Mouse (Mus musculus) midbrain, embryonic 16.5 days (tissue): ENCODE results near the gene Tmc8. TPM values are rescaled to one million over a fixed set of nuclear protein-coding genes. Genes with fewer than 3 reads are reported as not detected.

ENCODE experiments used
- ATAC-seq: fragments of 200-750 bp; cut with Nextera tagmentation; 2 replicates; pipeline ENCODE4 v1.8.0; 2017; ENCODE audit warnings: moderate TSS enrichment
- H3K27ac ChIP-seq: fragments of 300-500 bp; sonication (generic); 2 replicates; pipeline ENCODE4 v1.5.1; 2014; ENCODE audit warnings: mild to moderate bottlenecking, low read length, mixed read lengths
- H3K27me3 ChIP-seq: fragments of 300-500 bp; sonication (generic); 2 replicates; pipeline ENCODE4 v1.6.1; 2014; ENCODE audit warnings: low read depth, low read length, mixed read lengths; ENCODE audit not compliant: control insufficient read depth, insufficient read depth
- H3K36me3 ChIP-seq: fragments of 300-500 bp; sonication (generic); 2 replicates; pipeline ENCODE4 v1.6.1; 2014; ENCODE audit warnings: mild to moderate bottlenecking, low read length, moderate library complexity, mixed read lengths; ENCODE audit not compliant: control insufficient read depth, insufficient read depth
- H3K4me1 ChIP-seq: fragments of 300-500 bp; sonication (generic); 2 replicates; pipeline ENCODE4 v1.6.1; 2014; ENCODE audit warnings: mild to moderate bottlenecking, low read length, mixed read lengths; ENCODE audit not compliant: control insufficient read depth, insufficient read depth
- H3K4me2 ChIP-seq: fragments of 300-500 bp; sonication (generic); 2 replicates; pipeline ENCODE4 v1.6.1; 2014; ENCODE audit warnings: mild to moderate bottlenecking, low read length, mixed read lengths
- H3K4me3 ChIP-seq: fragments of 300-500 bp; sonication (generic); 2 replicates; pipeline ENCODE4 v1.5.1; 2014; ENCODE audit warnings: low read depth, mild to moderate bottlenecking, low read length, moderate library complexity, mixed read lengths
- H3K9ac ChIP-seq: fragments of 300-500 bp; sonication (generic); 2 replicates; pipeline ENCODE4 v1.6.1; 2014; ENCODE audit warnings: low read depth, low read length, mixed read lengths
- H3K9me3 ChIP-seq: fragments of 300-500 bp; sonication (generic); replicated peaks from 2 replicates; pipeline ENCODE4 v1.6.1; 2014; ENCODE audit warnings: mild to moderate bottlenecking, low read length, mixed read lengths; ENCODE audit not compliant: control insufficient read depth, poor library complexity, severe bottlenecking
- WGBS: fragments of 180-500 bp; shearing (Covaris S2); extraction: QIAGEN DNeasy Blood & Tissue Kit; methylation state at CpG from one replicate; pipeline ENCODE4 v1.1.7; 2014; 5-methylcytosine and 5-hydroxymethylcytosine counted together
- polyA plus RNA-seq: library from polyadenylated mRNA; unstranded; fragments of >200 nt; fragmentation: Nextera tagmentation; extraction: Ambion mirVana; gene quantifications from 2 replicates; pipeline ENCODE4 v1.2.1, GENCODE M21; 2015

Gene Tmc8
- polyA plus RNA-seq, 1 experiment from 2014 or later, result 0.73 TPM

GRCm38 (mm10) chr11:117823411-117823810, 41.5 kb downstream of the Tmc8 start:
- ATAC-seq, result no peak
- WGBS, result 94% methylated on average over 6 of the region's 6 CpGs
- no peak overlapping the region for H3K4me3 ChIP-seq
- H3K9ac ChIP-seq, result no peak overlapping the region
- H3K4me2 ChIP-seq, result no peak overlapping the region
- no peaks in the 10 kb centered on the region for H3K9me3 ChIP-seq
- peaks cover 23% of the 10 kb centered on the region for H3K4me1 ChIP-seq
- H3K27ac ChIP-seq, result no peak overlapping the region
- H3K27me3 ChIP-seq, result no peaks in the 10 kb centered on the region
- no peaks in the 10 kb centered on the region for H3K36me3 ChIP-seq

- peaks cover 19% of the 10 kb centered on the region for H3K4me1 ChIP-seq
- WGBS, result 17% methylated on average over 23 of the region's 23 CpGs
- H3K27ac ChIP-seq, result no peak overlapping the region
- peak overlapping the region; percentile 15; the same call in 1 of the 2 replicates for H3K4me3 ChIP-seq
- no peaks in the 10 kb centered on the region for H3K9me3 ChIP-seq
- ATAC-seq, result peak; percentile 76
- H3K9ac ChIP-seq, result no peak overlapping the region
- no peaks in the 10 kb centered on the region for H3K27me3 ChIP-seq
- H3K36me3 ChIP-seq, result no peaks in the 10 kb centered on the region
- H3K4me2 ChIP-seq, result peak overlapping the region; percentile 79
Observed at GRCm38 (mm10) chr11:117824060-117824969, 42.4 kb downstream of the Tmc8 start.

GRCm38 (mm10) chr11:117825333-117826101, 43.6 kb downstream of the Tmc8 start, which contains the start of the genes Afmid and Tk1:
Afmid (plus strand) TSS chr11:117825924.
Tk1 (minus strand) TSS chr11:117826092.
- peaks cover 19% of the 10 kb centered on the region for H3K4me1 ChIP-seq
- under 1% methylated on average over 34 of the region's 34 CpGs for WGBS
- H3K36me3 ChIP-seq, result no peaks in the 10 kb centered on the region

GRCm38 (mm10) chr11:117826164-117826563, 44.3 kb downstream of the Tmc8 start:
- Histone ChIP-seq H3K27ac (peak overlapping the region; percentile 38; the same call in 1 of the 2 replicates), H3K4me3 (peak overlapping the region; percentile 39), H3K9ac (peak overlapping the region; percentile 62), H3K27me3 (no peaks in the 10 kb centered on the region), H3K4me1 (peaks cover 19% of the 10 kb centered on the region), H3K9me3 (no peaks in the 10 kb centered on the region), H3K36me3 (no peaks in the 10 kb centered on the region), H3K4me2 (peak overlapping the region; percentile 79)
- WGBS, result 6% methylated on average over 5 of the region's 5 CpGs
- ATAC-seq, result peak; percentile 36; the same call in 1 of the 2 replicates

More at GRCm38 (mm10) chr11:117825333-117826101, 43.6 kb downstream of the Tmc8 start, which contains the start of the genes Afmid and Tk1:
- Histone ChIP-seq H3K9ac (peak within 1 kb of the TSS; percentile 62), H3K9me3 (no peaks in the 10 kb centered on the region), H3K27me3 (no peaks in the 10 kb centered on the region), H3K4me2 (peak within 1 kb of the TSS; percentile 79), H3K4me3 (peak within 1 kb of the TSS; percentile 39), H3K27ac (peak within 1 kb of the TSS; percentile 38; the same call in 1 of the 2 replicates)
- ATAC-seq, result peak; percentile 40; the same call in 1 of the 2 replicates

- no peaks in the 10 kb centered on the region for H3K36me3 ChIP-seq
- H3K4me1 ChIP-seq, result peaks cover 19% of the 10 kb centered on the region
- H3K9ac ChIP-seq, result no peak overlapping the region
- no peak overlapping the region for H3K4me3 ChIP-seq
- H3K9me3 ChIP-seq, result no peaks in the 10 kb centered on the region
- no peak overlapping the region for H3K4me2 ChIP-seq
- WGBS, result 73% methylated on average over 8 of the region's 8 CpGs
- no peaks in the 10 kb centered on the region for H3K27me3 ChIP-seq
- no peak for ATAC-seq
- no peak overlapping the region for H3K27ac ChIP-seq
Observed at GRCm38 (mm10) chr11:117826916-117827315, 45.0 kb downstream of the Tmc8 start.

GRCm38 (mm10) chr11:117827386-117827785, 45.5 kb downstream of the Tmc8 start:
- Histone ChIP-seq H3K4me3 (no peak overlapping the region), H3K27me3 (no peaks in the 10 kb centered on the region), H3K4me2 (no peak overlapping the region), H3K4me1 (peaks cover 21% of the 10 kb centered on the region), H3K36me3 (no peaks in the 10 kb centered on the region), H3K27ac (no peak overlapping the region), H3K9ac (no peak overlapping the region), H3K9me3 (no peaks in the 10 kb centered on the region)
- 78% methylated on average over 3 of the region's 3 CpGs for WGBS
- ATAC-seq, result no peak

- peaks cover 21% of the 10 kb centered on the region for H3K4me1 ChIP-seq
- no peak overlapping the region for H3K27ac ChIP-seq
- no peak for ATAC-seq
- no peak overlapping the region for H3K9ac ChIP-seq
- H3K9me3 ChIP-seq, result no peaks in the 10 kb centered on the region
- H3K36me3 ChIP-seq, result no peaks in the 10 kb centered on the region
- no peak overlapping the region for H3K4me2 ChIP-seq
- 81% methylated on average over 18 of the region's 18 CpGs for WGBS
- no peak overlapping the region for H3K4me3 ChIP-seq
- H3K27me3 ChIP-seq, result no peaks in the 10 kb centered on the region
Observed at GRCm38 (mm10) chr11:117828149-117828887, 46.4 kb downstream of the Tmc8 start.

- WGBS, result 50% methylated on average over 9 of the region's 9 CpGs
- Histone ChIP-seq H3K4me2 (no peak overlapping the region), H3K27me3 (no peaks in the 10 kb centered on the region), H3K27ac (0 out of 2 replicates have a peak overlapping the region, but pooled peaks have one; percentile 23), H3K4me3 (no peak overlapping the region), H3K36me3 (no peaks in the 10 kb centered on the region), H3K9me3 (no peaks in the 10 kb centered on the region), H3K4me1 (peaks cover 21% of the 10 kb centered on the region), H3K9ac (no peak overlapping the region)
- no peak for ATAC-seq
Observed at GRCm38 (mm10) chr11:117828888-117829604, 47.2 kb downstream of the Tmc8 start.
